Mouse (Mus musculus) layer of hippocampus, postnatal 36 days (tissue): ENCODE measurements around the gene Cass4. TPM values are rescaled to one million over a fixed set of nuclear protein-coding genes. Genes with fewer than 3 reads are reported as not detected.

Source experiments
- DNase-seq, 2 experiments: peaks; one replicate each; pipeline ENCODE4 v3.0.0; 2022
- total RNA-seq, 2 experiments: library from RNA; stranded (reverse); gene quantifications; 2 replicates each; pipeline ENCODE4 v1.2.3; 2021

The Cass4 gene
- total RNA-seq, 2 experiments from 2014 or later = 0.35 TPM

DNA sequence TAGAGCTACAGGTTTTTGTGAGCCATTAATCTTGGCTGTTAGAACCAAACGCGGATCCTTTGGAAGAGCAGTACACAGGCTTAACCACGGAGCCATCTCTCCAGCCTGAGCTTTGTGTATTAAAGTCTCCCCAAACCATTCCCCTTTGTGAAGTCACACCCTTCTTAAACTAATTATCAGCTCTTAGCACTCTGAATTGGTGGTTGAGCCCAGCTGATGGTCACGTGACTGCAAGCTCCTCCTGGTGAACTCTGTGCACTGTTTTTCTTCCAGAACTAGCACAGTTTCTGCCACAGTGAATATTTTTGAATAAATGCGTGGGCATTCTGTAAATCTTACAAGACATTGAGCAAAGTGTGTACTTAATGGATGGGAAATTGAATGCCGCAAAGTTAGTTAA lies 47.6 kb downstream of the Cass4 start:
- no peak for DNase-seq

- DNase-seq = no peak
These were observed 52.0 kb downstream of the Cass4 start for GRCm38 (mm10) chr2:172445617-172446016.

DNA sequence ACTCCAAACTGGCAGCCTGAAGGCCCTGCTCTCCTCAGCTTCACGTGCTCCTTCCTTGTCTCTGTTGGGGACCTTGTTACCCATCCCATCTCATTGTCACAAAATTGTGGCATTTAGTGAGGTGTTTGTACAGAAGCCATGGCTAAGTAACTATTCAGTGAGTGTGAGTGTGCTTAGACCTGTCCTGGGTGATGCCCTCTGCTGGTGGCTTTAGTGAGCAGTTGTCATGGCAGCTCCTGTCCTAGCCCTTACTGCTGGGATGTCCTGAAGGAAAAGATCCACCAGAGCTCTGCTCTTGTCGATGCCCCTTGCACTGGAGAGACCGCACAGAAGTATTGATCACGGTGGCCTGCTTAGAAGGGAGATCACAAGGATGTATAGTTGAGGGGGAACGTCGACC lies 53.7 kb downstream of the Cass4 start:
- no peak for DNase-seq

- no peak for DNase-seq
These were observed 54.7 kb downstream of the Cass4 start for GRCm38 (mm10) chr2:172448329-172448728.

DNA sequence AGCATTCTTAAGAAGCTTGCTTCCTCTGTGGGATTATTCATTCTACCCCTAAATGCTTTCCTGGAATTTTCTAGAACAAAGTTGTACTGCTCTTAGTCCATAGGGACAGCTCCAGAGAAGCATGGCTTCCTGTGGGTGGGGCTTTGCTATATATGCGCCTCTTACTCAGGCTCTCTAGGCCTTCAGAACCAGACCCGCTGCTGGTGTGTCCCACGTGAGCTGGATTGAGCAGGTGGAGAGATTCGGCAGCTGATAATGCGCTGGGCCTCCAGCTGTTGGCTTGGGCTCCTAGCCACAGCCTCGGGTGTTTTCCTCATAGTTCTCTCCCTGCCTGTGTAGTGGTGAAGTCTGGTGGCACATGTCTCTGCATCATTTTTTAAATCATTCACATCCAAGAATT lies 57.0 kb downstream of the Cass4 start:
- no peak for DNase-seq

- DNase-seq = no peak
These were observed 58.4 kb downstream of the Cass4 start for GRCm38 (mm10) chr2:172452031-172452430.

DNA sequence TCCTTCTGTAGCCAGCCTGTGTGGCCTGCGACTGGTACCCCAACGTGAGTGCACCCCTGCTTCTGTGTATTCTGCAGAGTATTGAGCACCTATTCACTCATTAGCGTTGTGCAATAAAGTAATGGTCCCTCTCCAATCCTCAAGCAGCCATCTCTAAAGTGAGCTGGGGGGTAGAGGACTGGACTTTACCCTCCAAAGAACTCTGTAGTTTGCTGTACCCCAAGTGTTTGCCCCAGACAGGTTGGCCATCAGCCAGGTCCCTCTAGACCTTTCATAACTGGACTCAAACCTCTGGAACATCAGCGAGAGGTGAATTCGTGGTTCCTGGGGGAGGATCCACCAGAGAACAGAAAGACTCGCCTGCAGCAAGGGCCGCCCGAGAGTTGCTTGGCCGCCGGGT lies 58.9 kb downstream of the Cass4 start:
- no peak for DNase-seq

- DNase-seq = no peak
These were observed 64.9 kb downstream of the Cass4 start, which contains the start of gene Gcnt7 for GRCm38 (mm10) chr2:172458496-172458895. Gene Gcnt7, minus strand, starts transcription at chr2:172458596.

DNA sequence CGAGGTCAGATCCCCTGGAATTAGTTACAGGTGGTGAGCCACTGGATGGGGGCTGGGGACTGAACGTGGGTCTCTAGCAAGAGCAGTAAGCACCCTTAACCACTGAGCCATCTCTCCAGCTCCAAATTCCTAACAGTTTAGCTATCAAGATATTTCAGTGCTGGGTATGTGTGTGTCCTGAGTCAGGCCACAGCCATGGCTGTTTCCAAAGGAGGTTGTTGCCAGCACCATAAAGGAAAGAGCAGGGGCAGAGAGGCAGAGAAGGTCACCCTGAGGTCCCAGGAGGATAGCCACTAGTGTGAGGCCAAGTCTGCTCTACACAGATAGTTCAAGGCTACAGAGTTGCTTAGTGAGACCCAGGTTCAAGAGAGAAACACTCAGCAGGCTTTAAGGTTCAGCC lies 67.1 kb downstream of the Cass4 start:
- DNase-seq = no peak

- no peak for DNase-seq
These were observed 69.2 kb downstream of the Cass4 start for GRCm38 (mm10) chr2:172462813-172463212.

DNA sequence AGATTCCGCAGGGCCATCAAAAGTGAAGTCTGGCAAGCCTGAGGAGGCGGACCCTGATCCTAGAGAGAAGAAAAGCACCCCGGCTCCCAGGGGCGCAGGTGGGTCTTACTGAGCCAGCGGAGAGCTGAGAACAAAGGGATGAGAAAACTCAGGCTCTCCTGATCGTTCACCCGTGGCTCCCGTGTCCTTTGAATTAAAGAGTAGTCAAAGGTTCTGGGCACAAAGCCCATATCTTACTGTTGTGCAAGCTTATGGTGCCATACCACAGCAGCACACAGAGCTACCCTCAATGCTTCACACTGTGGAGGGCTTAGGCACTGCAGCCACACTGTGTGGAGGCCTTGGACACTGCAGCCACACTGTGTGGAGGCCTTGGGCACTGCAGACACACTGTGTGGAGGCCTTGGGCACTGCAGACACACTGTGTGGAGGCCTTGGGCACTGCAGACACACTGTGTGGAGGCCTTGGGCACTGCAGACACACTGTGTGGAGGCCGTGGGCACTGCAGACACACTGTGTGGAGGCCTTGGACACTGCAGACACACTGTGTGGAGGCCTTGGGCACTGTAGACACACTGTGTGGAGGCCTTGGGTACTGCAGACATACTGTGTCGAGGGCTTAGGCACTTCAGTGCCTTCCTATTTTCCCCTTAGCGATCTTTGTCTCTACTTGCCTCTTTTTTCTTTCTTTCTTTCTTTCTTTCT lies 73.0 kb downstream of the Cass4 start:
- DNase-seq = no peak

- DNase-seq = no peak
These were observed 73.6 kb downstream of the Cass4 start for GRCm38 (mm10) chr2:172467206-172467605.

DNA sequence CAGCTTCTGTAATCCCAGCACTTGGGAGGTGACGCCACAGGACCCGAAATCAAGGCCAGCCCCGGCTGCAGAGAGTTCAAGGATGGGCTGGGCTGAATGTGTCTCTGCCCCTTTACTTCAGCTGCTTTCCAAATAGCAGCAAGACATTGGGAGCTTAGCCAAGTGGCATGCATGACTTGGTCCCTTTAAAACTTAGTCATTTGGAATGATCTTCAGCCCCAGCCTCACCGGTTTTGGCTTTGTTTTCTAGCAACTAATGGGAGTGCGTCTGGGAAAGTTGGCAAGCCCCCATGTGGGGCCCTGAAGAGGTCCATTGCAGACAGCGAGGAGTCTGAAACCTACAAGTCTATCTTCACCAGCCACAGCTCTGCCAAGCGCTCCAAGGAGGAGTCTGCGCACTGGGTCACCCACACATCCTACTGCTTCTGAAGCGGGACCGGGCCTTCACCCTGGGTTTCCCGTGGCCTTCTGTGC lies 74.8 kb downstream of the Cass4 start:
- no peak for DNase-seq

DNA sequence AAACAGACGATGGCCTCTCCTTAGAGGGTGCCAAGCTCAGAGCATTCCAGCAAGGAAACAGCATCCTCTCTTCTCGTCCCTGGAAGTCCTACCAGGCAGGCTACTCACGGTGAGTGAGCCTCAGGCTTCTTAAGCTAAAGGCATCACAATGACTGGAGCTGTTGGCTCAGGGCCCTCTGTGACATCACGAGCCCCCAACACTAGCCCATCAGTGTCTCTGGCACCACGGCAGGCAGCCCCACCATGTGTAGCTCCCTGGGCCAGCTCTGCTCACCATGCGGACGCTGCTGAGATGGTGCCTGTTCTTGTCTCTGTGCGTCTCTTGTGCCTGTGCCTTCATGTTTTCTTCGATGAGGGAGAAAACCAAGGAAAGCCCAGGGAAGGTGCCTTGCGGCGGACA lies 78.7 kb downstream of the Cass4 start, which contains the start of gene Fam209:
TSS of gene Fam209 (plus strand) at position 203 of the 400 bp plus-strand sequence.
- DNase-seq = no peak

GRCm38 (mm10) chr2:172473591-172473990 lies 80.0 kb downstream of the Cass4 start:
- DNase-seq = no peak

- no peak for DNase-seq
These were observed 81.4 kb downstream of the Cass4 start for GRCm38 (mm10) chr2:172474970-172475369.

DNA sequence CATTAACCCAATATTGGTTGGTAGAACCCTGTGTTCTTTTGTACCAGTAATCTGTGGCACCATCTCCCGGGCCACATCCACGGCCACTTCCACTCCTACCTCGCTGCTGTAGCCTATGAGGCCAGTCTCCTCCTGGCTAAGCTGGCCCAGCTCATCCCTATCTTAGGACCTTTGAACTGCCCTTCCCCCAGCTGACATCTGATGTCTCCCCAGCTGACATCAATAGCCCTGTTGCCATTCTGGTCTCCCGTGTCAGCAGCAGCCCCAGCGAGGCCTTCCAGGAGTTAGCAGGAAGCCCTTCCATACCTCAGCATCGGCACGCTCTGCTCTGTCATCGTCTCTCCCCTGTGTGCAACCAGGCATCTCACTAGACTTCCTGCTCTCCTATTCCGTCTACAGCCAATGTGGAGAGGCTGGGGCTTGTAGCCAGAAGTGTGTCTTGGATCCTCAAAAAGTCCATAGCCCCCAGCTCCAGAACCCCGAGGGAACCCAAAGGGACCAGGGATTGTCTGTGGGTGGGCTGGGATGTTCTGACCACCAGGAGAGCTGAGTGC lies 83.2 kb downstream of the Cass4 start:
- DNase-seq = no peak

DNA sequence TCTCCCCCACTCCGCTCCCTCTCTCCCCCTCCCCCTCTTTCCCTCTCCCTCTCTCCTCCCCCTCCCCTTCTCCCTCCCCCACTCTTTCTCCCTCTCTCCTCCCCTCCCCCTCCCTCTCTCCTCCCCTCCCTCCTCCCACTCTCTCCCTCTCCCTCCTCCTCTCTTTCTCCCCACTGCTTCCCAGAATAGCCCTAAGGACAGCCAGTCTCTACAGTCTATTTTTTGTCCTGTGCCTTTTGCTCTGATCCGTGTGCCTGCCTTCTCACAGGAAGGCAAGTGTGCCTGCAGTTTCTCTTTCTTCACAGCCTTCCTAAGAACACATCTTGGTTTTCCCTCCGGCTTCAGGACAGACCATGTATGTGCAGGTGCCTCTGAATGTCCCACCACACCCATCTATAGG lies 83.8 kb downstream of the Cass4 start:
- no peak for DNase-seq

- DNase-seq = peak in 1 of 2 experiments; percentile 21
These were observed 84.3 kb downstream of the Cass4 start for GRCm38 (mm10) chr2:172477860-172478259.

DNA sequence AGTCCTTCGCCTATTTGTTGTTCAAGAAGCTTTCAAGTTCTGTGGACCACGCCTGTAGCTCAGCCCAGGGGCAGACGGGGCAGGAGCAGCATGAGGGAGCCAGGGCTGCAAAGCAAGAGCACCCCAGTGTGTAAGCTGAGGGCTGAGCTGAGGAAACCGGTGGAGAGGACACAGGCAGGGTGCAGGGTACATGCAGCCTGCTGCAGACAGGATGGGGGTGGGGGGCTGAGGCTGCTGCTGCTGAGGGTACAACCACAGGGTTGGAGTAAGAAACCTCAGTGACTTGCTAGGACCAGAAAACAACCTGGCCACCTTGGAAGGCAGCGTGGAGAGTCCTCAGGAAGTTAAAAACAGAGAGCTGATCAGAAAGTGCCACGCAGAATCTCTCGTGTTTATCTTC lies 86.7 kb downstream of the Cass4 start:
- DNase-seq = no peak

DNA sequence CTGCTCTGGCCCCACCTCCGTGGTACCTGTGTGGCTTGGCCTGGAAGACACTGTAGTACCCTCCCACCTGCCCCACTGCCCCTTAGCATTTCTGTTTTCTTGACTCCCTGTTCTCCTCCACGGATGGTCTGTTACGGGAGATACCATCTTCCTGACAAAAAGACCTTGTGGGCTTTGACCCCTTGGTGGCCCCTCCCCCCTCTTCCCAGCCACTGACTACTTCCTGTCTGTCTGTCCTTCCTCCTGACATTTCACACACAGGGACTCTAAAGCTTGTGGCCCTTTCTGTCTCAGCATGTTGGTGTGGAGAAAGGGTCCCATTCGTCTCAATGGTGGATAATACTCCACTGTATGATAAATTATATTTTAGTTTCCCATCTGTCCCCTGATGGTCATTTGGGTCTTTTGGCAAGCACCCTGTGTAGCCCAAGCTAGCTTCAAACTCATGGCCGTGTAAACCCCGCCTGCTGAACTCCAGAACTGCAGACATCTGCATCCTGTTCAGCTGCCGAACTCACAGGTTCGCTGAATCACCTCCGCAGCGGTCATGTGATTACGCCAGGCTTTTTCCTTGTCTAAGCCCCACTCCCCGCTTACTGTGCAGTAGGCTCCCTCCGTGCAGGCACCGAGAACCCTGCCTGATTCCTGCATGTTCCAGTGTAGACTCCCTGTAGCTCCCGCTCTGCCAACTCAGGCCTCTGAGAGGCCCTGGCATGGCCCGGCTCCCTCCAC lies 88.2 kb downstream of the Cass4 start:
- DNase-seq = no peak
